Mouse (Mus musculus): Measurements from ENCODE around the gene Ang4. TPM values are rescaled to one million over a fixed set of nuclear protein-coding genes. Genes with fewer than 3 reads are reported as not detected.
"Not testable (repeated sequence)": the region's sequence is repeated elsewhere in the genome, so short reads cannot be mapped to it uniquely, and the experiment has no call there.

Gene Ang4
- polyA plus RNA-seq (2015; fragmentation: Nextera tagmentation; extraction: Ambion mirVana) = not detected in 2 replicates

DNA sequence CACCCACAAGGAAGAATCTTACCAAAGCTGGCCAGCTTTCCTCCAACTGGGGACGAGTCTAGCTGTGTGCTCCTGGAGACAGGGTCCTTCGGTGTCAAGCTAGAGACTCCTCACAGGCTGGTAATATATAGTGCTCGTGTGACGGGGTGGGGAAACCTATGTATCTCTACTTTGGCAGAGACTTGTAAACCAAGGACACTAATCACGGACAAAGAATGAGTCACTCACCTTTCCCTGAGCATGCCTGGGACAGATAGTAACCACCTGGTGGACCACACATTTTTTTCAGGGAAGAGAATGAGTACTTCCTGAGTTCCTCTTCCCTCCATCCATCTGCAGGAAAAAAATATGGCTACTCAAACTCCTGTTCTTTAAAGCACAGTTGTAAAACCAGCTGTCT lies at the start of gene Ang4:
Gene Ang4 (minus strand): TSS at position 101 of the 400 bp plus-strand sequence.
- no peaks in the 10 kb centered on the region for H3K27me3 ChIP-seq
- no peak within 1 kb of the TSS for H3K4me2 ChIP-seq
- no peaks in the 10 kb centered on the region for H3K36me3 ChIP-seq
- H3K27ac ChIP-seq = no peak within 1 kb of the TSS
- ATAC-seq (replicated peaks; ENCODE audit: low FRiP score) = no peak
- no peak within 1 kb of the TSS for H3K4me3 ChIP-seq (replicated peaks)
- no peaks in the 10 kb centered on the region for H3K4me1 ChIP-seq
- H3K9me3 ChIP-seq (replicated peaks) = no peaks in the 10 kb centered on the region
- WGBS = 72% methylated on average over 5 of the region's 5 CpGs
- no peak within 1 kb of the TSS for H3K9ac ChIP-seq

DNA sequence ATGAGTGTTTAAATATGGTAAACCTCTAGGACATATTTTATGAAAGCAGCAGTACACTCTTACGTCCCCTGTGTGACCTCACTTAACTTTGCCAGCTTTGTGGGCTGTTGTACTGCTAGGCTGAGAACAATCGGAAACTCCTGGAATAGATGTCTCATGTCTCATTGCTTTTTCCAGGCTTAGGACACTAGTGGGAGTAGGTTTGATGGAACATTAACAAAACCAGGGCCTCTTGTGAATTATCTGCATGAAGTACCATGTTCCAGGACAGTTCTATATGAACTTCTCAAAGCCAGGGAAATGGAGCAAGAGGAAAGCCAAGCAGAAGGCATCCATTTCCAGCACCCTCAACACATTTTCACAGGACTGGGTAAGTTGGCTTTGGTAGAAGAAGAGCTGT lies 26.4 kb upstream of the Ang4 start, which contains the start of gene AY358078:
Gene AY358078 (plus strand): TSS at position 301 of the 400 bp plus-strand sequence.
- ATAC-seq (replicated peaks; ENCODE audit: low FRiP score) = no peak
- no peaks in the 10 kb centered on the region for H3K4me1 ChIP-seq
- H3K27me3 ChIP-seq = no peaks in the 10 kb centered on the region
- no peak within 1 kb of the TSS for H3K4me2 ChIP-seq
- WGBS = 82% methylated on average over 2 of the region's 2 CpGs
- no peaks in the 10 kb centered on the region for H3K36me3 ChIP-seq
- H3K4me3 ChIP-seq (replicated peaks) = no peak within 1 kb of the TSS
- no peaks in the 10 kb centered on the region for H3K9me3 ChIP-seq (replicated peaks)
- H3K9ac ChIP-seq = no peak within 1 kb of the TSS
- no peak within 1 kb of the TSS for H3K27ac ChIP-seq

DNA sequence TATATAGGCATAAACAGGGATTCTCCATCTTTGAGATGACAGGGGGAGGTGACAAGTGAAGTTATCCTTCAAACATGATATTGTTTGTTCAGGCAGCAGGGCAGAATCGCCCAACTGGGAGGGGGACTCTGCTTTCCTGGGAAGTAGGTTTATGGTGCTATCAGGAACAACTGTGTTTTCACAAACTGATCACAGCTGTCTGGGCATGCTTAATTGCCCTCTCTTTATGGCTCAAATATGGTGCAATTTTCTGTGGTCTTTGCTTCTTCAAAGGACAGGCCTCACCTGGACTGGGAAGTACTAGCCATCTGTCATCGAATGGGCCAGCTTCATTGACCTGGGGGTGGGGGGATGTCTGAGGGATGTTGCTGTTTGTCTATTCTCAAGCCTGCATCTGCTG lies 20.7 kb upstream of the Ang4 start:
- no peaks in the 10 kb centered on the region for H3K27me3 ChIP-seq
- H3K36me3 ChIP-seq = no peaks in the 10 kb centered on the region
- H3K9ac ChIP-seq = no peak overlapping the region
- ATAC-seq (replicated peaks; ENCODE audit: low FRiP score) = peak; percentile 25; the same call in 1 of the 2 replicates
- no peaks in the 10 kb centered on the region for H3K9me3 ChIP-seq (replicated peaks)
- 7% methylated on average over 2 of the region's 2 CpGs for WGBS
- H3K4me3 ChIP-seq (replicated peaks) = no peak overlapping the region
- H3K4me1 ChIP-seq = no peaks in the 10 kb centered on the region
- H3K27ac ChIP-seq = no peak overlapping the region
- H3K4me2 ChIP-seq = no peak overlapping the region

DNA sequence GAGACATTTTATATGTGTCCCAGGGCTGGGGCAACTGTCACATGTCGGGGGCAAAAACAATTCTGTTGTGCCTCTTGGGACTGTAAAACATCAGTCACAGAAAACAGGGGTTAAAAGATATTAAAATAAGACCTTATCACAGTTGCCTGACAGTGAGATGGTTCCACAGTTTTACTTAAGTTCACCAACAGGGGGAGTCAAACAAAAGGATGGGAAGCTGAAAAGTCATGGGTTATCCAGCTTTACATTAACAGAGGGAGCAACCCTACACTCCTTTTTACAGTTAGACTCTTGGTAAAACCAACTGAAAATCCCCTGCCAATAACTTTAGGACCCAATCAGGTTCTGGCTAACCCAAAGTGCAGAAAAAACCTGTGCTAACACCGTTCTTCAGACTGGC lies 15.8 kb upstream of the Ang4 start:
- Histone ChIP-seq H3K4me2 (no peak overlapping the region), H3K27me3 (no peaks in the 10 kb centered on the region), H3K4me3 (replicated peaks) (no peak overlapping the region), H3K9me3 (replicated peaks) (no peaks in the 10 kb centered on the region), H3K27ac (no peak overlapping the region), H3K9ac (no peak overlapping the region), H3K4me1 (no peaks in the 10 kb centered on the region), H3K36me3 (no peaks in the 10 kb centered on the region)
- no peak for ATAC-seq (replicated peaks; ENCODE audit: low FRiP score)
- WGBS = 69% methylated on average over 2 of the region's 2 CpGs

DNA sequence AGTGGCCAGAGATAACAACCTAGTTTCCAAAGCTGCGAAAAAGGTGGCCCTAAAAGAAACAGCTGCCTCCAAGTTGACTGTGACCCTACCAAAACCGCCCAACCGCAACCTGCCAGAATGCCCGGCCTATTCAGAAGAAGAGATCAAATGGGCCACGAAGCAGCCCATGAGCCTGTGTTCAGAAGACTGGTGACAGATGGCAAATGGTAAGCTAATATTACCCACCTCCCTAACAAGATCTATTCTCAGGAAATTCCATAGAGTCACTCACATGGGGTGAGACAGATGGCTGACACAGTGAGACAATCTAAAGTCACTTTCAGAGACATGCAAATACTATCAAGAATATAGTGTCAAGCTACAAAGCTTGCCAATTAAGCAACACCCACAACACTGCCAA lies 13.7 kb upstream of the Ang4 start:
- ATAC-seq (replicated peaks; ENCODE audit: low FRiP score) = peak; percentile 87
- no peak overlapping the region for H3K4me3 ChIP-seq (replicated peaks)
- peak overlapping the region; percentile 54; the same call in 1 of the 2 replicates for H3K27ac ChIP-seq
- H3K4me1 ChIP-seq = no peaks in the 10 kb centered on the region
- H3K4me2 ChIP-seq = no peak overlapping the region
- no peak overlapping the region for H3K9ac ChIP-seq
- no peaks in the 10 kb centered on the region for H3K27me3 ChIP-seq
- WGBS = 43% methylated on average over 5 of the region's 5 CpGs
- no peaks in the 10 kb centered on the region for H3K9me3 ChIP-seq (replicated peaks)
- no peaks in the 10 kb centered on the region for H3K36me3 ChIP-seq

DNA sequence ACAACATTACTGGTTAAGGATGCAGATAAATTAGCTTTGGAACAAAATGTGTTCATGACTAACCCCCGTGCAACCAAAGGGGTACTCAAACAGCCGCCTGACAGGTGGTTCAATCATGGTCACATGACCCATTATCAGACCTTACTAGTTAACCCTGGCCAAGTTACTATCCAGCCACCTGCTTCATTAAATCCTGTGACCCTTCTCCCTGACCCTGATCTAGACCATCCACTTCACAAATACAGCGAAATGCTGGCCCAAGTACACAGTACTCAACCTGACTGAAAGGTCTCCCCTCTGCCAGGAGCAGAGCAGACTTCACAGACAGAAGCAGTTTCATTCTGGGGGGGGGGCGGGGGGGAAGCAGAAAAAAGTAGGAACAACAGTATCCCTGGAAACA lies 12.9 kb upstream of the Ang4 start:
- no peak overlapping the region for H3K4me2 ChIP-seq
- peak overlapping the region; percentile 54; the same call in 1 of the 2 replicates for H3K27ac ChIP-seq
- H3K9me3 ChIP-seq (replicated peaks) = no peaks in the 10 kb centered on the region
- WGBS = 52% methylated on average over 4 of the region's 4 CpGs
- H3K4me1 ChIP-seq = no peaks in the 10 kb centered on the region
- ATAC-seq (replicated peaks; ENCODE audit: low FRiP score) = peak; percentile 62
- no peak overlapping the region for H3K4me3 ChIP-seq (replicated peaks)
- no peaks in the 10 kb centered on the region for H3K27me3 ChIP-seq
- H3K9ac ChIP-seq = no peak overlapping the region
- no peaks in the 10 kb centered on the region for H3K36me3 ChIP-seq

DNA sequence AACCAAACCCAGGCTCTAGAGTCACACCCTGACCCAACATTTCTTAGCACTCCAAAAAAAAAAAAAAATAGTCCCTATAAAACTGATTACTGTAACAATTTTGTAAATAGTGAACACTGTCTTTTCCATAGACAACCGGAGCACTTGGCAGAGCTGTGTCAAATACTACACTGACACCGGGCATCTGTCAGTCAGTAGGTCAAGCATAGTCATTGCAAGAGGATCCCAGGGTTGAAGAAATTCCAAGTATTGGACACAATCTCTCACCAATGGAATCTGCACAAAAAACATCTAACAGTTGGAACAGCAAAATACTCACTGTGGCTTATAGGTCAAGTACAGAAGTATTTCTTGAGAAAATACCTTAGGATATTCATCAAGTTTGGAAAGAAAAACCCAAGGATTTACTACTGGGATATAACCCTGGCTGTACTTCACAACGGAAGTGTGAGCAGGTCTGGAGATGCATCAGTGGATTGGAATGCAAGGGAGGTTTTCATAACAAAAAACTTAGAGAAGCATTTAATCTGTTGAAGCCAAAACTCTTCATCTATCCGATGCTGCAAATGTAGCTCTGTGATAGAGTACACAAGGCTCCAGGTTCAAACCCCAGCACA lies 5.6 kb upstream of the Ang4 start:
- WGBS = 31% methylated on average over 4 of the region's 4 CpGs
- H3K36me3 ChIP-seq = no peaks in the 10 kb centered on the region
- H3K27ac ChIP-seq = peak overlapping the region; percentile 20
- H3K4me2 ChIP-seq = no peak overlapping the region
- no peaks in the 10 kb centered on the region for H3K9me3 ChIP-seq (replicated peaks)
- no peak overlapping the region for H3K4me3 ChIP-seq (replicated peaks)
- H3K4me1 ChIP-seq = no peaks in the 10 kb centered on the region
- no peaks in the 10 kb centered on the region for H3K27me3 ChIP-seq
- ATAC-seq (replicated peaks; ENCODE audit: low FRiP score) = peak; percentile 82
- no peak overlapping the region for H3K9ac ChIP-seq

DNA sequence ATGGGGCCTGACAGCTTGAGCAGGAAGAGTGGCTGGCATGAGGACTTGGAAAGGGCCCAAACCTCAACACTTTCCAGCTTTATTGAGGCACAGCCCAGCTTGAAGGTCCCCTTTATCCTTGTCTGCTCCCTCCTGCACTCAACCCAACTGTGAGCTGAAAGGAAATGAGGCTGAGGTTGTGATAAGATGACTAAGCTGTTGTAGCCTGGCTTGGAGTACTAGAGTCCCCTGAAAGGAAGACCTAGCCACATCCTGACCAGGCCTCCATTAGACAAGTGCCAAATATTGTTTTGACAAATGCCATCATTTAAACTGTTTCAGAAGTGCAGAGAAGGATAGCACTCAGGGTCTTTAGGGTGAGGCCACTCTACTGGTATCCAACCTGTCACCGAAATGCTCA lies 4.4 kb upstream of the Ang4 start:
- H3K4me1 ChIP-seq = no peaks in the 10 kb centered on the region
- 91% methylated on average over 1 of the region's 1 CpGs for WGBS
- no peak for ATAC-seq (replicated peaks; ENCODE audit: low FRiP score)

DNA sequence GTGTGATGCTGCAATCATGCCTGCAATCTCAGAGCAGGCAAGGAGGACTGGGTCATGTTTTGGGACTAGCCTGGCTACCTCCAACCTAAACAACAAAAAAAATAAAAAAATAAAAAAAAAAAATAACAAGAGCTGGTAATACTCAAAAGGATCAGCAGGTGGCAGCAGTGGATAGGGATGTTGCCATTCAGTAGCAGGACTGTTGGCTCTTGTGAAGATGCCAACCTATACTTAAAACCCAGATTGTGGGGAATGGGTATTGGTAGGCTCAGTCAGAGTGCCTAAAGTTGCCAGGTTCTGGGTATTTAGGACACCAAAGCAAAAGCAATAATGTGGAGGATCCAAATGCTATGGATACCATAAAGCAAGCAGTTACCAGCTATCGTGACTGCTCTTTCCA lies 2.0 kb downstream of the Ang4 start:
- H3K9me3 ChIP-seq (replicated peaks); H3K36me3 ChIP-seq; H3K27ac ChIP-seq; H3K4me2 ChIP-seq; ATAC-seq (replicated peaks; ENCODE audit: low FRiP score); H3K9ac ChIP-seq; H3K4me3 ChIP-seq (replicated peaks); H3K27me3 ChIP-seq; H3K4me1 ChIP-seq: not testable (repeated sequence)
- 89% methylated on average over 1 of the region's 1 CpGs for WGBS

More for the DNA sequence above, 4.4 kb upstream of the Ang4 start:
- H3K4me3 ChIP-seq (replicated peaks) = no peak overlapping the region
- no peak overlapping the region for H3K27ac ChIP-seq
- no peak overlapping the region for H3K9ac ChIP-seq
- no peaks in the 10 kb centered on the region for H3K27me3 ChIP-seq
- H3K4me2 ChIP-seq = no peak overlapping the region
- no peaks in the 10 kb centered on the region for H3K9me3 ChIP-seq (replicated peaks)
- H3K36me3 ChIP-seq = no peaks in the 10 kb centered on the region

DNA sequence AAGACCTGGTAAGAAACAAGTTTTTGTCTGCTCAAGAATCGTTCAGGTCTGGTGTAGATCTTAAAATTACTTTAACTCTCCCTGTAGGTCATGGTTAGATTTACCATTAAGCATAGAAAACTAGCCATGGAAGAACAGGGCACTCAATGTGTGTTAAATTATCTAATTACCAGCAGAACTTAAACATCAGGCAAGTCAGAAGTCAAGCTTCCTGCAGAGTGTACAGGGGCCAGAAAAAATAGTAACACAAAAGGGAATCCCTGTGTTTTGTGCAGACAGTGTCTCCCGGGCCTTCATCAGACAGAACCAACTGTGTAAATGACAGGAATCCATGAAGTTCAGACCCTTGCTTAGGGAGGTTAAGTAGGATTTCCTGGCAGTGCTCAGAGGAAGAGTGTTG lies 17.4 kb downstream of the Ang4 start:
- no peaks in the 10 kb centered on the region for H3K36me3 ChIP-seq
- H3K9ac ChIP-seq = no peak overlapping the region
- H3K4me2 ChIP-seq = no peak overlapping the region
- no peaks in the 10 kb centered on the region for H3K4me1 ChIP-seq
- H3K4me3 ChIP-seq (replicated peaks) = no peak overlapping the region
- H3K27ac ChIP-seq = no peak overlapping the region
- no peaks in the 10 kb centered on the region for H3K9me3 ChIP-seq (replicated peaks)
- H3K27me3 ChIP-seq = no peaks in the 10 kb centered on the region
- 63% methylated on average over 2 of the region's 2 CpGs for WGBS
- no peak for ATAC-seq (replicated peaks; ENCODE audit: low FRiP score)

DNA sequence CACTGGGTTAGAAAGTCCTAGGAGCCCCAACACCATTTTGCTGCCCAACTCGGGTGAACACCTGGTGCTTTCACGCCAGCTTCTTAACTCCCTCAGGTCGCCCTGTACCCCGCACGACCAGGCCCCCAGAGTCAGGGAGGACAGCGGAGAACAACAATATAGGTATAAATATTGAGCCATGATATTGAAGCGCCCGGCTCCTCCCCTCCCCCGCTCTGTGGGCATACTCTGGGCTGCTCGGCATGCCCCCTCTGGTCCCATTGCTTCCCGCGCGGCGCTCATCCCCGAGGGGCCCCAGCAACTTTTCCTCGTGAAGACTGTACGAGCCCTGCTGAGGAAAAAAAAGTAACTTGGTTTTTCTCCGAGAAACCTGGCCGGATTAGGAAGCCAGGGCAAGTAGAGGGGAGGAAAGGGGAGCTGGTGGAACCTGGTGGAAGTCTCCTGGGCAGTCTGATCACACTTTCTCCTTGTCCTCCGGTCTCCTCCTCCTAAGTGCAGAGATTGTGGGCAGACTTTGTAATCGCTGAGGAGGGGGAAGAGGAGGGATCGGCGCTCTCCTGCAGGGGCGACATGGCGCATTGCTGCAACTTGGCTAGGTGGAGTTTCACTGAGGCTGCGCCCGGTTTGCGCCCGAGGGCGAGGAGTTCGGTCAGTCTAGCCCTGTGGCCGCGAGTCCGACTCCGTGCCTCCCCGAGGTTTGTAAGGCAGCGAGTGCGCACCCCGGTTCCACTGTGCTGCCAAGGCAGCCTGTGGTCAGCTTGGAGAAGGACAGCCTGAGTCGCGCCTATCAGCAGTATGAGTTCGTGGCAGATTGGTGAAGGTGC lies 32.8 kb downstream of the Ang4 start:
- H3K4me2 ChIP-seq = peak overlapping the region; percentile 88
- no peaks in the 10 kb centered on the region for H3K36me3 ChIP-seq
- H3K9me3 ChIP-seq (replicated peaks) = no peaks in the 10 kb centered on the region
- H3K27ac ChIP-seq = no peak overlapping the region
- H3K27me3 ChIP-seq = peaks cover 49% of the 10 kb centered on the region
- ATAC-seq (replicated peaks; ENCODE audit: low FRiP score) = peak; percentile 69
- WGBS = under 1% methylated on average over 42 of the region's 42 CpGs
- H3K4me1 ChIP-seq = peaks cover 25% of the 10 kb centered on the region
- H3K4me3 ChIP-seq (replicated peaks) = peak overlapping the region; percentile 48
- H3K9ac ChIP-seq = 0 out of 2 replicates have a peak overlapping the region, but pooled peaks have one; percentile 15

DNA sequence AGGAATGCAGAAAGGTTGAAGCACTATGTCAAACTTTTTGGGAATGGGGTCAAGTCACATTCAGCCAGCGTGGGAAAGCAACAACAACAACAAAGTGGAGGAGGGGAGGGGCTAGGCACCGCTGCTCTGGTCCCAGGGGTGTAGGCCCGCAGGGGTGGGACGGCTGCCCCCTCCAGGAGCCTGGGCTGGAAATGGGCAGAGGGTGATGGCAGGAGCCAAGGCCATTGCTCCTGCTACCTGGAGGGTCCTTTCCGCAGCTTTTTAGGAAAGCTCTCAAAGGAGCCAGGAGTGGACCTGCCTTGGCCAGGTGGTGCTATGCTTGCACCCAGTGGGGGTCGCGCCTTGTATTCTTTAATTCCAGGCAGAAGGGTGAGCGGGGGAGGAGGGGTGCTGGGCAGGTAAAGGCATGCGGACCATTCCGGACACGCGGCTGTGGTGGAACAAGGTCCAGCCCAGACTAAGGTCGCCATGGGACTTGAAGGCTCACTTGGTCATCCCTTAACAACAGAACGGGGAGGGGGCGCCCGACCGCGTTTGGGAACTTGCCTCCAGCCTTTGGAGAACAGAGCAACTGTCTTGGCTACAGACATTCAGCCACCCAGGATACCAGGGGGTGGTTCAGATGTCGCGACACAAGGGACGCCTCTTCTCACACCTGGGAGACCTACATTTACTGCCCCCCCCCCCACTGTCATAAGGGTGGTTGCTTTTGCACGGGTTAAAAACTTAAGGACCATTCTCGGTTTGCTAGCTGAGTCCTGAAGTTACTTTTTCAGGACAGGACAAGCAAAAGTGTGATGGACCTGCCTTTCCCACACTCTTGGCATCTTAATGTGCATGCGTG lies 34.0 kb downstream of the Ang4 start:
- H3K4me3 ChIP-seq (replicated peaks) = peak overlapping the region; percentile 48
- peak overlapping the region; percentile 88 for H3K4me2 ChIP-seq
- ATAC-seq (replicated peaks; ENCODE audit: low FRiP score) = peak; percentile 73
- H3K36me3 ChIP-seq = no peaks in the 10 kb centered on the region
- H3K9ac ChIP-seq = no peak overlapping the region
- H3K27me3 ChIP-seq = peaks cover 49% of the 10 kb centered on the region
- H3K4me1 ChIP-seq = peaks cover 25% of the 10 kb centered on the region
- H3K9me3 ChIP-seq (replicated peaks) = no peaks in the 10 kb centered on the region
- 1% methylated on average over 24 of the region's 24 CpGs for WGBS
- no peak overlapping the region for H3K27ac ChIP-seq

Measured in kidney, embryonic 15.5 days (tissue).